Mouse (Mus musculus) kidney, embryonic 16.5 days (tissue): ENCODE measurements at regions not wholly inside any gene's neighbourhood (a gene's known extent, or its start where the extent isn't known, plus 50 kb on each side); places are given as distances from the start of the nearest gene placed in this dataset.

Experiments
- ATAC-seq: fragments of 200-750 bp; cut with Nextera tagmentation; 2 replicates; pipeline ENCODE4 v1.8.0; 2017; ENCODE audit warnings: moderate TSS enrichment; ENCODE audit not compliant: low FRiP score, low TSS enrichment
- H3K27ac ChIP-seq: fragments of 300-500 bp; sonication (generic); 2 replicates; pipeline ENCODE4 v1.5.1; 2014; ENCODE audit warnings: low read length
- H3K27me3 ChIP-seq: fragments of 300-500 bp; sonication (generic); 2 replicates; pipeline ENCODE4 v1.6.1; 2014; ENCODE audit warnings: low read length, control low read depth, mixed read lengths; ENCODE audit not compliant: insufficient read depth
- H3K36me3 ChIP-seq: fragments of 300-500 bp; sonication (generic); 2 replicates; pipeline ENCODE4 v1.6.1; 2014; ENCODE audit warnings: low read length, control low read depth, mixed read lengths; ENCODE audit not compliant: insufficient read depth
- H3K4me1 ChIP-seq: fragments of 300-500 bp; sonication (generic); 2 replicates; pipeline ENCODE4 v1.6.1; 2014; ENCODE audit warnings: low read length, control low read depth, mixed read lengths; ENCODE audit not compliant: insufficient read depth
- H3K4me2 ChIP-seq: fragments of 300-500 bp; sonication (generic); replicated peaks from 2 replicates; pipeline ENCODE4 v1.6.1; 2014; ENCODE audit warnings: low read depth, low read length
- H3K4me3 ChIP-seq: fragments of 300-500 bp; sonication (generic); 2 replicates; pipeline ENCODE4 v1.5.1; 2014; ENCODE audit warnings: mild to moderate bottlenecking, low read length
- H3K9ac ChIP-seq: fragments of 300-500 bp; sonication (generic); replicated peaks from 2 replicates; pipeline ENCODE4 v1.6.1; 2014; ENCODE audit warnings: low read length
- H3K9me3 ChIP-seq: fragments of 300-500 bp; sonication (generic); 2 replicates; pipeline ENCODE4 v1.6.1; 2016; ENCODE audit warnings: low read length, control low read depth
- WGBS: fragments of 180-500 bp; shearing (Covaris S2); extraction: QIAGEN DNeasy Blood & Tissue Kit; methylation state at CpG from one replicate; pipeline ENCODE4 v1.1.7; 2014; 5-methylcytosine and 5-hydroxymethylcytosine counted together

DNA sequence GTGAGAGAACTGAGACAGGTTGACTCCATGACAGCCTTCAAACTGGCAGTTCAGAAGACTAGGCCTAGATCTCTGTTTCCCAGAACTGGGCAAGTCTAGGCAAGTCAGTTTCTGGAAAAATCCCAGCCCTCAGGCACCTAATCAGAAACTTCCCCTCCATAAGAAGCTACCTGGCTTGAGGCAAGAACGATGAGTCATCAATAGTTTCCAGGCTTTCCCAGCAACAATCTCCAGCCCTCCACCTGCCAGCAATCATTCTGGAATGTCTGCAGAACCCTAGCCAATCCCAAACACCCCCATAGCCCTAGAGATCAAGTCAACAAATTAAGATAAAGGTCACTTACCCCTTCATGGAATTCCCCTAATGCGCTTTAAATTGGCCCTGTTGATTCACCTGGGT lies 772.9 kb upstream of the Msl3l2 start:
- H3K27me3 ChIP-seq, result no peaks in the 10 kb centered on the region
- WGBS, result 93% methylated on average over 2 of the region's 2 CpGs
- H3K4me3 ChIP-seq, result no peak overlapping the region
- H3K9me3 ChIP-seq, result peaks cover 3% of the 10 kb centered on the region; the same call in 1 of the 2 replicates
- H3K27ac ChIP-seq, result no peak overlapping the region
- H3K9ac ChIP-seq, result no peak overlapping the region
- H3K4me1 ChIP-seq, result no peaks in the 10 kb centered on the region
- no peak for ATAC-seq
- H3K4me2 ChIP-seq, result no peak overlapping the region
- H3K36me3 ChIP-seq, result no peaks in the 10 kb centered on the region

DNA sequence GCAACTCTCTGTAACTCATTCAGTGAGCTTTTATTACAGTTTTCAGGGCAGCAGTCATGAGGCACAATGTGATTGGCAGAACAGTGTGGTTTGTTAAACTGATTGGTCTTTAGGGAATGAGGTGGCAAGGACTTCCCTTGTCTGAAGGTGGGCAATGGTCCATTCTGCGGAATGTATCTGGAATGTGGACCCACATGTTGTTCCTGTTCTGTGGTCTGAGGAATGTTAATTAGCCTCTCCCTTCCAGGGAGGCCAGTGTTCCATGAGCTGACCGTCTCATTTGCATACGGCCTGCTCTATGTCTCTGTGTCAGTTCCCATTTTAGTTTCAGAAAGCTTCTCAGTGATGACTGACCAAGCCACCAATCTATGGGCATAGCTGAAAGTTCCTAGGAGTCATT lies 770.7 kb upstream of the Msl3l2 start:
- peaks cover 3% of the 10 kb centered on the region; the same call in 1 of the 2 replicates for H3K9me3 ChIP-seq
- no peaks in the 10 kb centered on the region for H3K36me3 ChIP-seq
- H3K9ac ChIP-seq, result no peak overlapping the region
- H3K27me3 ChIP-seq, result no peaks in the 10 kb centered on the region
- H3K4me1 ChIP-seq, result no peaks in the 10 kb centered on the region
- no peak overlapping the region for H3K4me3 ChIP-seq
- WGBS, result 69% methylated on average over 3 of the region's 3 CpGs
- H3K4me2 ChIP-seq, result no peak overlapping the region
- H3K27ac ChIP-seq, result no peak overlapping the region
- peak; percentile 77; the same call in 1 of the 2 replicates for ATAC-seq

DNA sequence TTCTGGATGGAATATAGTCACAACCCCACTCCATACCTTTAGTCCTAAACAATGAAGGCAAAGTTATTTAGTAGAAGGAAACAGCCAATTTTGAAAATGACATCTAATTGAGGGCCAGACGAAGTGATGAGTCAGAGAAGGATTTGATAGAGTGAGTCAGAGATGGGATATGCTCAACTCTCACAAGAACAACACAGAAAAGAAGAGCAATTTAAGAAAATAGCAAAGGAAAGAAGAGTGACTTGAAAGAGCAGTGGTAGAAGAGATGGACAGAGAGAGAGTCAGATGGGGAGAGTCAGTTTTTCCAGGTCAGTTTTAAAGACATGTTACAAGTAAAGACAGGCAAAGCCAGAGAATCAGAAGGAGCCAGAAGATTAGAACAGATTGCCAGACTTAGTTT lies 758.6 kb upstream of the Msl3l2 start:
- H3K4me1 ChIP-seq, result no peaks in the 10 kb centered on the region
- H3K36me3 ChIP-seq, result no peaks in the 10 kb centered on the region
- H3K27ac ChIP-seq, result no peak overlapping the region
- H3K4me2 ChIP-seq, result no peak overlapping the region
- no peak for ATAC-seq
- H3K27me3 ChIP-seq, result no peaks in the 10 kb centered on the region
- H3K9ac ChIP-seq, result no peak overlapping the region
- WGBS, result 75% methylated on average over 1 of the region's 1 CpGs
- H3K4me3 ChIP-seq, result no peak overlapping the region
- no peaks in the 10 kb centered on the region for H3K9me3 ChIP-seq
